Mouse (Mus musculus) B cell, adult 2 months (primary cell): ENCODE measurements around the gene Gimap5.

Experiments used
- DNase-seq, 2 experiments: peaks; one replicate each; pipeline ENCODE4 v3.0.0; 2022

The Gimap5 gene

GRCm38 (mm10) chr6:48745959-48746889, at the start of gene Gimap5:
Gimap5 (plus strand) TSS chr6:48746197.
- DNase-seq, result peak; percentile 76 to 77

- peak in 1 of 2 experiments; percentile 52 for DNase-seq
Measured at GRCm38 (mm10) chr6:48696830-48697554, 49.0 kb upstream of the Gimap5 start.

- DNase-seq, result no peak
Measured at GRCm38 (mm10) chr6:48697555-48697930, 48.5 kb upstream of the Gimap5 start.

- DNase-seq, result no peak
Measured at GRCm38 (mm10) chr6:48698066-48698856, 47.7 kb upstream of the Gimap5 start.

GRCm38 (mm10) chr6:48698888-48699287, 47.1 kb upstream of the Gimap5 start:
- peak in 1 of 2 experiments; percentile 48 for DNase-seq

GRCm38 (mm10) chr6:48700251-48701075, 45.5 kb upstream of the Gimap5 start:
- DNase-seq, result peak; percentile 73 to 79

GRCm38 (mm10) chr6:48702146-48702545, 43.9 kb upstream of the Gimap5 start:
- DNase-seq, result no peak

GRCm38 (mm10) chr6:48702601-48703000, 43.4 kb upstream of the Gimap5 start:
- DNase-seq, result no peak

- no peak for DNase-seq
Measured at GRCm38 (mm10) chr6:48704146-48704545, 41.9 kb upstream of the Gimap5 start.

GRCm38 (mm10) chr6:48706130-48706529, 39.9 kb upstream of the Gimap5 start:
- no peak for DNase-seq

GRCm38 (mm10) chr6:48718455-48718854, 27.5 kb upstream of the Gimap5 start, which contains the start of the genes Gm28053 and Gimap7:
Gm28053 (plus strand) TSS chr6:48718607.
Gimap7 (plus strand) TSS chr6:48718621.
- peak; percentile 66 to 70 for DNase-seq

- DNase-seq, result no peak
Measured at GRCm38 (mm10) chr6:48720326-48720725, 25.7 kb upstream of the Gimap5 start.

GRCm38 (mm10) chr6:48723468-48723867, 22.5 kb upstream of the Gimap5 start:
- no peak for DNase-seq

GRCm38 (mm10) chr6:48725476-48725875, 20.5 kb upstream of the Gimap5 start:
- DNase-seq, result peak; percentile 67 to 74

- no peak for DNase-seq
Measured at GRCm38 (mm10) chr6:48727761-48728160, 18.2 kb upstream of the Gimap5 start.

GRCm38 (mm10) chr6:48732864-48733304, 13.1 kb upstream of the Gimap5 start:
- DNase-seq, result peak; percentile 75 to 79

GRCm38 (mm10) chr6:48733660-48734059, 12.3 kb upstream of the Gimap5 start:
- DNase-seq, result no peak

GRCm38 (mm10) chr6:48737053-48737452, 8.9 kb upstream of the Gimap5 start:
- no peak for DNase-seq

GRCm38 (mm10) chr6:48737688-48738087, 8.3 kb upstream of the Gimap5 start:
- peak in 1 of 2 experiments; percentile 0 for DNase-seq

GRCm38 (mm10) chr6:48738961-48739779, 6.8 kb upstream of the Gimap5 start, which contains the start of gene Gimap1:
Gimap1 (plus strand) TSS chr6:48739054.
- peak; percentile 70 to 74 for DNase-seq

GRCm38 (mm10) chr6:48739780-48740055, 6.3 kb upstream of the Gimap5 start:
- DNase-seq, result peak in 1 of 2 experiments; percentile 4
